ENCODE assay signal across 8 mouse cellular contexts in the genomic region with DNA sequence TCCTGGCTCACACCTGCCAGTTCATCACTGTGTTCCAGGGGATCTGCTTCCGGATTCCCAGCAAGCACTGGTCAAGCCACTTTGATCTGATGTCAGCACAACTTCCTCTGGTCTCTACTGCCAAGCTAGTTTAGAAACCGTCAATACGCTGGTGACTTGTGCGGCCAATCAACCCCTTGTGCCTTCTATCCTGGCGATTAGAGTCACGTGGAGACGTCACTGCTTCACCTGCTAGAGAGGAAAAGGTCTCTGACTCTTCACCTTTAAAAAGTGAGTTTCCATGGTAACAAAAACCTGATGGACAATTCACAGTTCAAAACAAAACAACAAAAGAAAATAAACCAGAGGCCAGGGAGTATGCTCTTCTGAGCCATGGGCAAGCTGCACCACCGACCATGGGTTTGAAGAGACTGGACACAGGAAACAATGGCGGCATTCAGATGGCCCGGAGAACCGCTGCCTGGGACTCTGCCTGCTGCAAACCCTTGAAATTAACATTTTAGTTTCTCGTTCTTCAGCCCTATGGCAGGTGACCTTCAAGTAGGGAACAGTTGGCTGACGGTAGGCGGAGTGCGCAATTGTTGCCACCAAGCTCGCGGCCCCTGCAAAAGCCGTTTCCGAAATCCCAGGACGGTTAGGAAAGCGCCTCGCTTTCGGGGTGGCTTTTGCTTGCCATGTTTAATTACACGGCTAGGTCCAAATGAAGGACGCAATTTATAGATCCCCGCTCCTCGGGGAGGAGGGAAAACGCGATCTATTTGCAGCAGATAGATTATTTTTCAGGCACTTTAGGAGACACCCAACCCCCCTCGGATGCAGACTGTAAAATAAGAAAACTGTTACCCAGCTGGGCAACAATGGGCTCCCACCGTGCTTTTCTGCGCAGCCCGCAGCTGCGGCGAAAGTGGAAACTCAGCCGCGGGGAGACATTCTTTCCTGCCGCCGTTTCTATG.
DNase-seq lines count a peak whose midpoint lies in the region; ATAC-seq and TF ChIP-seq lines count a peak whose summit lies in the region.
"Had no signal": no experiment of that assay in that cellular context is flagged by ENCODE, and none has a peak within 500 bp of the region (broad histone marks: within the 10 kb centered on the region; RNA-seq: fewer than 3 reads in every experiment).

No protein-coding gene starts in this region.

- H3K9me3 ChIP-seq in lung, embryonic 14.5 days (ENCODE audit: low read depth, low read length), result no peaks in the 10 kb centered on the region
- H3K9me3 ChIP-seq in embryonic facial prominence, embryonic 13.5 days, result peaks cover 5% of the 10 kb centered on the region; the same call in 1 of the 2 replicates
- H3K9me3 ChIP-seq in intestine, embryonic 15.5 days, result no peaks in the 10 kb centered on the region
- H3K9me3 ChIP-seq: liver, embryonic 13.5 days had no signal

- 9% methylated on average over 39 of the region's 39 CpGs for WGBS in lung, embryonic 14.5 days
- WGBS in embryonic facial prominence, embryonic 13.5 days, result 9% methylated on average over 39 of the region's 39 CpGs
- 10% methylated on average over 39 of the region's 39 CpGs for WGBS in intestine, embryonic 15.5 days
- 10% methylated on average over 39 of the region's 39 CpGs for WGBS in small intestine, adult 2 months

- no peak overlapping the region for H3K9ac ChIP-seq in lung, embryonic 14.5 days
- H3K9ac ChIP-seq in embryonic facial prominence, embryonic 13.5 days, result no peak overlapping the region
- H3K9ac ChIP-seq in intestine, embryonic 15.5 days, result no peak overlapping the region
- H3K9ac ChIP-seq: liver, embryonic 13.5 days had no signal

- no peak for TF ChIP-seq POLR2A in small intestine, adult 2 months (IDR thresholded peaks at IDR 0.05; ENCODE audit: low read depth, low read length)

- H3K27ac ChIP-seq in lung, embryonic 14.5 days (ENCODE audit: low read depth), result no peak overlapping the region
- H3K27ac ChIP-seq in embryonic facial prominence, embryonic 13.5 days, result no peak overlapping the region
- H3K27ac ChIP-seq in intestine, embryonic 15.5 days, result no peak overlapping the region
- no peak overlapping the region for H3K27ac ChIP-seq in small intestine, adult 2 months (ENCODE audit: insufficient read depth, low read depth, low read length)
- H3K27ac ChIP-seq: liver, embryonic 13.5 days had no signal

- no peaks in the 10 kb centered on the region for H3K4me1 ChIP-seq in lung, embryonic 14.5 days (ENCODE audit: insufficient read depth)
- H3K4me1 ChIP-seq in embryonic facial prominence, embryonic 13.5 days, result peaks cover 7% of the 10 kb centered on the region; the same call in 1 of the 2 replicates
- 0 out of 2 replicates have a peak, but pooled peaks cover 3% of the 10 kb centered on the region for H3K4me1 ChIP-seq in intestine, embryonic 15.5 days (replicated peaks)
- no peaks in the 10 kb centered on the region for H3K4me1 ChIP-seq in small intestine, adult 2 months (ENCODE audit: control insufficient read depth, insufficient read depth, insufficient read length, low read length)
- H3K4me1 ChIP-seq: liver, embryonic 13.5 days had no signal

- H3K27me3 ChIP-seq in lung, embryonic 14.5 days (ENCODE audit: insufficient read depth, low read length), result peaks cover 48% of the 10 kb centered on the region
- peaks cover 94% of the 10 kb centered on the region for H3K27me3 ChIP-seq in embryonic facial prominence, embryonic 13.5 days
- peaks cover 43% of the 10 kb centered on the region for H3K27me3 ChIP-seq in intestine, embryonic 15.5 days (replicated peaks)
- H3K27me3 ChIP-seq in small intestine, adult 2 months (ENCODE audit: control insufficient read depth, insufficient read depth, low read length), result peaks cover 7% of the 10 kb centered on the region

- TF ChIP-seq CTCF in lung, embryonic 14.5 days (IDR thresholded peaks at IDR 0.05; ENCODE audit: low read depth), result no peak
- no peak for TF ChIP-seq CTCF in small intestine, adult 2 months (IDR thresholded peaks at IDR 0.05; ENCODE audit: extremely low read depth, insufficient read length, insufficient replicate concordance, low read depth, low read length)

- peak overlapping the region; percentile 53 for H3K4me2 ChIP-seq in lung, embryonic 14.5 days
- peak overlapping the region; percentile 53 for H3K4me2 ChIP-seq in embryonic facial prominence, embryonic 13.5 days
- peak overlapping the region; percentile 52 for H3K4me2 ChIP-seq in intestine, embryonic 15.5 days (replicated peaks)
- H3K4me2 ChIP-seq: liver, embryonic 13.5 days had no signal

- no peaks in the 10 kb centered on the region for H3K36me3 ChIP-seq in lung, embryonic 14.5 days (ENCODE audit: insufficient read depth)
- H3K36me3 ChIP-seq in embryonic facial prominence, embryonic 13.5 days, result no peaks in the 10 kb centered on the region
- no peaks in the 10 kb centered on the region for H3K36me3 ChIP-seq in intestine, embryonic 15.5 days
- H3K36me3 ChIP-seq in small intestine, adult 2 months (ENCODE audit: control insufficient read depth, insufficient read depth, low read length), result no peaks in the 10 kb centered on the region
- H3K36me3 ChIP-seq: liver, embryonic 13.5 days had no signal

- ATAC-seq in lung, embryonic 14.5 days (ENCODE audit: insufficient read depth), result no peak
- ATAC-seq in embryonic facial prominence, embryonic 13.5 days (ENCODE audit: insufficient number of reproducible peaks, insufficient read depth, low FRiP score, low TSS enrichment, low read depth), result no peak
- no peak for ATAC-seq in intestine, embryonic 15.5 days

- DNase-seq in lung, embryonic 14.5 days, result peak; percentile 19
- DNase-seq in lung, postnatal 25 days (ENCODE audit: low spot score), result no peak
- DNase-seq in ovary, postnatal 14 days (ENCODE audit: low spot score), result no peak
- DNase-seq in spleen, postnatal 14 days (ENCODE audit: low spot score in 2 of 2), result no peak
- DNase-seq: liver, embryonic 13.5 days had no signal

- peak overlapping the region; percentile 14 for H3K4me3 ChIP-seq in lung, embryonic 14.5 days (ENCODE audit: low read depth, low read length)
- peak overlapping the region; percentile 31 for H3K4me3 ChIP-seq in embryonic facial prominence, embryonic 13.5 days
- peak overlapping the region; percentile 12; the same call in 1 of the 2 replicates for H3K4me3 ChIP-seq in intestine, embryonic 15.5 days (replicated peaks)
- H3K4me3 ChIP-seq in small intestine, adult 2 months (ENCODE audit: low read depth, low read length), result peak overlapping the region; percentile 15; the same call in 1 of the 2 replicates
- H3K4me3 ChIP-seq: liver, embryonic 13.5 days had no signal
